Mouse (Mus musculus): ENCODE measurements around the gene Tmem119. TPM values are rescaled to one million over a fixed set of nuclear protein-coding genes. Genes with fewer than 3 reads are reported as not detected.

The Tmem119 gene
- polyA plus RNA-seq, 1 experiment from 2014 or later = 10.9 TPM

Other genes starting within 250 kb of the Tmem119 start
- gene Cmklr1, start 150.1 kb downstream of the Tmem119 start, polyA plus RNA-seq (2014; fragmentation: Nextera tagmentation; extraction: Ambion mirVana) = 0.98 and 2.2 TPM in 2 replicates
- not detected in 2 replicates for gene 1700069L16Rik, start 75.7 kb downstream of the Tmem119 start, polyA plus RNA-seq (2014; fragmentation: Nextera tagmentation; extraction: Ambion mirVana)
- gene Ficd, start 64.7 kb downstream of the Tmem119 start, polyA plus RNA-seq (2014; fragmentation: Nextera tagmentation; extraction: Ambion mirVana) = 3.3 TPM in 2 replicates
- 49.6 and 55.2 TPM in 2 replicates for gene Sart3, start 28.0 kb downstream of the Tmem119 start, polyA plus RNA-seq (2014; fragmentation: Nextera tagmentation; extraction: Ambion mirVana)
- gene Iscu, start 27.8 kb downstream of the Tmem119 start, polyA plus RNA-seq (2014; fragmentation: Nextera tagmentation; extraction: Ambion mirVana) = 117 and 121 TPM in 2 replicates
- gene Selplg, start 32.1 kb upstream of the Tmem119 start, polyA plus RNA-seq (2014; fragmentation: Nextera tagmentation; extraction: Ambion mirVana) = 1.3 TPM in 2 replicates
- gene Coro1c, start 108.2 kb upstream of the Tmem119 start, polyA plus RNA-seq (2014; fragmentation: Nextera tagmentation; extraction: Ambion mirVana) = 201 and 205 TPM in 2 replicates
- 18.8 and 20.8 TPM in 2 replicates for gene Ssh1, start 193.4 kb upstream of the Tmem119 start, polyA plus RNA-seq (2014; fragmentation: Nextera tagmentation; extraction: Ambion mirVana)
- gene Dao, start 203.2 kb upstream of the Tmem119 start, polyA plus RNA-seq (2014; fragmentation: Nextera tagmentation; extraction: Ambion mirVana) = not detected in 2 replicates